Mouse (Mus musculus): ENCODE measurements at regions not wholly inside any gene's neighbourhood (a gene's known extent, or its start where the extent isn't known, plus 50 kb on each side); places are given as distances from the start of the nearest gene placed in this dataset.

DNA sequence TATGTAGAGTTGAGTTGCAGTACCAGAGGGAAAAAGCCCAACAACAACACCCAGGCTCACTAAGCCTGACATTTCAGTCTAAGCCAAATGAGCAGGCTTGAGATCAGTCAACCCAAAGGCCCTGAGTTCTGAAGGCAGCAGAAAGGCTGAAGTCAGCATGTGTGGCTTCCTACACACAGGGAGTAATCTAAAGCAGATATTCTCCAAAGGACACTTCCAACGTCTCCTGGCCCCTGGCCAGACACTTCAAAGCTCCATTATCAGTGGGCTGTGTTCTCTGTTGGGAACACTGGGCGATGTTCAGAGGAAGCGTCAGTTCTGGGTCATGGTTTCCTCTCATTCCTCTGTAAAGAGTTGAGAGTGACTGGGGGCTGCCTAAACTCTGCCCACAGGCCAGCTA is 155.9 kb downstream of the Slc30a10 start:
- DNase-seq (ENCODE audit: low spot score in 2 of 2), result peak; percentile 14 to 21
- intact Hi-C loops (cut with DNase I), result no loop called here

DNA sequence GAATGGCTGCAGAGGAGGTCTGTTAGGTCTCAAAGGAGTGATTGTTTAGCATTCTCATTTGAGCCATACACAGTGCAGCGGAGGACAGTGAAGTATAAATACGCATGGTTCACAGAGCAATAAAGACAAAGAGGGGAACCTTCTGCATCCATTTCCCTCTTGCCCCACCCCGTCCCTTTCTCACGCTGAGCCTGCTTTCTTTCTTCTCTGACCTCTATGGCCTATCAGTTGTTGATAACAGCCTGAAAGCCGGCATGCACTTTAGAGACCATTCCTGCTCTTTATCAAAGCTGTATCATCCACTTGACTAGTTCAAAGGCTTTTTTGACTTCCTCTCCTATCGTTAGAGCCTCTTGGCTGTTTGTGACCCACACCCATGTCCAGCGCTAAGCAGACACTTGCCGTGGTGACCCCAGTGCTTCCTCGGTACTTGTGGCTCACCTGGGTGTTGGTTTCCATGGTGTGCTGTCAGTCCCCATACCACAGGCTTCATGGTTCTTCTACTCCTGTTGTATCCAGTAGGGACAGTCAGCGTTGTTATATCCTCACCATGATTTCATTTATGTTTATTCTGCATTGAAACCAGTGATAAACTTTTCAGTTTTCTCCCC is 161.3 kb downstream of the Slc30a10 start:
- intact Hi-C loops (cut with DNase I), result no loop called here
- no peak for DNase-seq (ENCODE audit: low spot score in 2 of 2)

DNA sequence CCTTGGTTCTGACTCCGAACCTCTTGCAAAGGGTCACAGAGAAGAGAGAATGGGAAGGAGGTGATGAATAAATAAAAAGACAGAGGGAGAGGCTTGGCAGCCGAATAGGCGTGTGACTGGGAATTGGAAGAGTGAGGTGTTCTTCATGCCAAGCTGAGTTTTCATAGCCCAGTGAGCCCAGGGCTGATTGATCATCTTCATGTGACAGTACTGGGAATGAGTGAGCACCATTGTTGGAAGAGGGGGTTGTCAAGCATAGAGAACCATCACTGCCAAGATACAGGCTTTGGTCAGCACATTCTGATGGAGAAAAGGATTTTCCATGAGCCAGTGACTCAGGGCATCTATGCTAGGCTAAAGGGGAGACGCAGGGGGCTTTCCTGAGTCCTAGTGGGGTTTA is 163.0 kb downstream of the Slc30a10 start:
- DNase-seq (ENCODE audit: low spot score in 2 of 2), result no peak
- intact Hi-C loops (cut with DNase I), result no loop called here

DNA sequence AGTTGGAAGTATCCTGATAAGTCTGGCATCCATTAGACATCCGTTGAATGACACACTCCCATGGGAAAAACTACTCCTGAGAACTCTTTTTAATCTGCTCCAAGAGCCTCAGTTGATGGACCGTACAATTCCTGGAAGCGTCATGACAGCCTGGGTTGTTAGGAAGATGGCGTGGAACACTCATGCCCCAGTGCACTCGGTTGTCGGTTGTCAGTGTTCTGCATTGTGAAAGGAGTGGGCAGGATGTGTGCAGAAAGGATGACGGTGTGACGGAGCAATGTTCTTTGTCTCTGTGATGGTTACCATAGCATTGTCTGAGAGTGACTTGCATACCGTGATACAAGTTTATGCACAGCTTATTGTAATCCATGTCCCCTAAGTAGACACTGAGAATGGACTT is 164.4 kb downstream of the Slc30a10 start:
- DNase-seq (ENCODE audit: low spot score in 2 of 2), result no peak
- intact Hi-C loops (cut with DNase I), result no loop called here

DNA sequence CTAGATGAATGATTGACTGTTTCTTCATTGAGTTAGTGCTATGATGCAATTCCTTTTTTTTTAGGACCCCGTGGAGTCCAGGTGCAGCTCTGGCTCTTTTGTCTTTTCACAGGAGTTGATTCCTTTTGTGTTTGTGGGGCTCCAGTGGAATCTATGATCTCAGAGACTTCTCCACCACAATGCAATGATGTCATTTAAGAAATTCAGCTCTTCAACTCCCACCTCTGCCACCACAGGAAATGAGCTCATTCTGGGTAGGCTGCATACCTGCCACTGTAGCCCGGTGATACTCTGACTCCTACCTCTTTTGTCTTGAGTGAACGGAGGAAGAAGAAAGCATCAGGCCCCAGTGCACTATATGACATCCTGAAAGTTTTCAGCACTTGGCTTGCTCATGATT is 173.8 kb downstream of the Slc30a10 start:
- DNase-seq (ENCODE audit: low spot score in 2 of 2), result no peak
- intact Hi-C loops (cut with DNase I), result no loop called here

DNA sequence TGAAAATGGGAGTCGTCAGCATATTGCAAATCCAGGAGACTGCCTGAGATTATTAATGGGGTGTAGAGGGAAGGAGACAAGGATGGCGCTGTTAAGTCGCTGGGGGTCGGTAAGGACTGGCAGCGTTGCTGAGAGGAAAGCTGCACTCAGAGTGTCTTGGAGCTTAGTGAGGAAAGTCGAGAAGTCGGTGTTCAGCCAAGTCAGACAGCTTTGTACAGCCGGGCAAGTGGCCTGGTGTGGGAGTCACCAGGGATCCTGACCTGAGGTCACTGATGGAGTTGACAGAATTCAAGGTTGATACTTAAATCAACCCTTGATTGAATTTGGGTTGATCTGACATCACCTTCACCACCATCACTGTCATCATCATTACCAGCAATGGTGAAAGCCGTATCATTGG is 175.3 kb downstream of the Slc30a10 start:
- intact Hi-C loops (cut with DNase I), result no loop called here
- no peak for DNase-seq (ENCODE audit: low spot score in 2 of 2)

DNA sequence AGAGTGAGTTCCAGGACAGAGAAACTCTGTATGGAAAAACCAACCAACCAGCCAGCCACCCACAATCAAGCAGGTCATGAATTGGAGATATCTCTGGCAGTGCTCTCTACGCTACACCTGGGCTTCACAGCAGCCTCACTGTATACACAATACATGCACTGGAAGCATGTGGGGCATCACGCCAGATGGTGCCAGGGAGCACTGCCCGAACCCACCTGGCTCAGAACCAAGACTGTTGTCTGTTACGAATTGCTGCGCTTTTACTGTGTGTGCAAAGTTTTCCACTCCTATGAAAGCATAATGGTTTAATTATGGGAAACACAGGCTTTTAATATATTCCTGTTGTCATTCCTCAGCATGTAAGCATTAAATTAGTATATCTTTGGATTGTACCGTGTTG is 184.0 kb downstream of the Slc30a10 start:
- DNase-seq (ENCODE audit: low spot score in 2 of 2), result no peak
- intact Hi-C loops (cut with DNase I), result no loop called here

DNA sequence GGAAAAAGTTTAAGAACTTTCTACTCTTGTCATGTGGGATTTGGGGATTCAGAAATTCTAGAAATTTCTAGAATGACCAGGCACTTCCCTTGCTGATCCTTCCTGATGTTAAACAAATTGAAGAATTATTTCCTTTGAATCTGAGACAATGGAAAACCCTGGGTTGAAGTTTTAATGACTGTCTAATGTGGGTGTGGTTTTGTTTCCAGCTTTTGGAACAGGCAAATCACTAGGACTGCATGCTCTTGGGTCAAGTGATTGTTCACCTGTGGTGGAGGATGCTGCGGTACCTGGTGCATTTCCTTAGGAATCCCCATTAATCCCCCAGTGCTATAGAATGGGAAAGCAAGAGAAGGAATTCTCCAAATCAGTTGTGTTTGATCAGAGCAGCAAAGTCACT is 184.8 kb downstream of the Slc30a10 start:
- DNase-seq (ENCODE audit: low spot score in 2 of 2), result no peak
- intact Hi-C loops (cut with DNase I), result no loop called here

DNA sequence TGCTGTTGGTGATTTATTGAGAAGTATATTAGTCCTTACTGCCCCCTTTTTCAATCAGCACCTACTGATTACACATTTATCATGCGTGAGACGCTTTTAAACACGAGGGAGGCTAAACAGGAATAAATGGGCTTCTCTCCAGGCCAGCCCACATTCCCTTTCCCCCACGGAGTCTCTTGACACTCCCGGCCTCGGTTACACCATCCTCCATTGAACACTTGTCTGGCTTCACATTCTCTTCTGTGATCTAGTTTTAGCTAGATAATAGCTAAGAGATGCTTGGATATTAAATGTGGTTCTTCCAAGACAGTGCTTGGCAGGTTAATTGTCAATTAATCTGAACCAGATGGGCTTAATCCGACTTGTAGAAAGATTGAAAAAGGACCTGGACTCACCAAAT is 189.4 kb downstream of the Slc30a10 start:
- no peak for DNase-seq (ENCODE audit: low spot score in 2 of 2)
- intact Hi-C loops (cut with DNase I), result no loop called here

DNA sequence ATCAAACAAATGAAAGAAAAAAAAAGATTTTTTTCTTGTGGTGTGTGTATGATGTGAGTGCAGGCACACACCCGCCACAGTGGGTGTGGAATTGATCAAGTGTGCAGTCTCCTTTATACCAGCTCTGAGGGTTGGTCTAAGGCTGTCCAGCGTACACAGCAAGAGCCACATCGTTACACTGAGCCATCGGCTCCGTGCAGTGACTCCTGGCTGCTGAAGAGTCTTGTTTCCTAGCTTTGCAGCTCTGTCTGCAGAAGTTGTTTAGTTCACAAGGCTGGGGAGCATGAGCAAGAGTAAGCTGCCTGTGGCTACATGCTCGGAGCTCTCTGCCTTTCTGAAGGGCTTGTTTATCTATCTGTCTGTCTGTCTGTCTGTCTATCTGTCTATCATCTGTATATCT is 193.5 kb downstream of the Slc30a10 start:
- intact Hi-C loops (cut with DNase I), result no loop called here
- DNase-seq (ENCODE audit: low spot score in 2 of 2), result no peak

DNA sequence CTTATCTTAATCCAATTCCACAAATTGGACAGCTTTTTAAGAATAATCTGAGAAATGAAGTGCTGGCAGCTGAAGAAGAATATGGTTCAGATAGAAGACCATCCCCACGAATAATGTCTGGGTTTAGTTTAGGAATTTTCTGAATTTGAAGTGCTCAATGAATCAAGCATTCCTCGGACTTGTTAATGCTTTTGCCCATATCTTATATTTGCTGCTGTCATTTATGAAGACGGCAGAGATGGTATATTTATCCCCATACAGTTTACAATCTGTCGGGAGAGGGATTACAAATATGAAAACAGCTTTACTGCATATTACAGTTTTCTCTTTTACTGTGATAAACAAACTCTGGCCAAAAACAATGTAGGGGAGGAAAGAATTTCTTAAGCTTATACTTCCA is 194.3 kb downstream of the Slc30a10 start:
- no peak for DNase-seq (ENCODE audit: low spot score in 2 of 2)
- intact Hi-C loops (cut with DNase I), result no loop called here

DNA sequence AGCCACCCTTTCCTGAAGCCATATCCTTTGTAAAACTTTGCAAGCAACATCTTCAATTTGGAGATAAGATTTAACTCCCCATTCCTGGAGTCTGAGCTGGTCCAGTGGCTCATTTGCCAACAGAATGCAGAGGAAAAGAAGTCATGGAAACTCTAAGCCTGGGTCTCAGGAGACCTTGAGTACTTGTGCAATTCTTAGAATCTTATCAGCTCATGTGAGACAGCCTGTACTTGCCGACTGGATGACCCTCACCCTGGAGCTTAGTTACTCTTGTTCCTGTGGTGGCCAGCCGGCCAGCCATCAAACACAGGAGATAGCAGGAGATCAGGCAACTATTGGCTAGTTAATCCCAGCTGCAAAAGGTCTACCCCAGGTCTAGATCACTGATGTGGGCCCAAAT is 196.3 kb downstream of the Slc30a10 start:
- intact Hi-C loops (cut with DNase I), result no loop called here

DNA sequence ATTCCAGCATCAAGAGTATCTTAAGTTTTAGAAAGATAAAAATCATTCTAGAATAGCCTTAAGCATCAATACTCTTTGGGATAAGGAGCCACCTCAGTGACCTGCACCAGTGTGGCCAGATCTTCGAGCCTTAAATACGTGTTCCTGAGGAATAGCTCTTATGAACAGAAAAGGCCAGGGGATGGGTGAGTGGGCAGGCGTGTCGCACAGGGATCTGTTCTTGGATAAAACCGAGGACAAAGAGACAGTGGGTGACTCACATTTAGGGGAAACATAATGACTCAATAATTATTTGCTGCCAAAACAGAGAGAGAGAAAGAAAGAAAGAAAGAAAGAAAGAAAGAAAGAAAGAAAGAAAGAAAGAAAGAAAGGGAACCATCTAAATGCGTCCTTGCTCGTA is 200.4 kb downstream of the Slc30a10 start:
- intact Hi-C loops (cut with DNase I), result no loop called here
- DNase-seq (ENCODE audit: low spot score in 2 of 2), result no peak

More for the DNA sequence above, 196.3 kb downstream of the Slc30a10 start:
- no peak for DNase-seq (ENCODE audit: low spot score in 2 of 2)

DNA sequence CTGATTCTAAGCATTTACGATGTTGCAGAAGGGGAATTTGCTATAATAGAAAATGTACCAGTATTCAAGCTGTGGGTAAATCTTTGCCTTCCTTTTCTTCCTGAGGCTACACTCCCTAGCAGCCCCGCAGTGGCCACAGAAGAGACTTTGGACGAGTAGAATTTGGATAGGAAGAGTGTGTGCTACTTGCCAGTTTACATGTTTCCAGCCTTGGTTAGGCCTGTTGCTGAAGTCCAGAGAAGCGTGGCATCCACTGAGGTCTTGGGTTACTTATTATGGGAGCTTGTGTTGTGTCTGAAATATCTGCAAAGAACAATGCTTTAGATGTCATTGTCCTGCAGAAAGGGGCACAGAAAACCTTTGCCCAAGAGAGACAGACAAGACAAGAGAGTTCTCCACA is 200.8 kb downstream of the Slc30a10 start:
- DNase-seq (ENCODE audit: low spot score in 2 of 2), result no peak
- intact Hi-C loops (cut with DNase I), result no loop called here

DNA sequence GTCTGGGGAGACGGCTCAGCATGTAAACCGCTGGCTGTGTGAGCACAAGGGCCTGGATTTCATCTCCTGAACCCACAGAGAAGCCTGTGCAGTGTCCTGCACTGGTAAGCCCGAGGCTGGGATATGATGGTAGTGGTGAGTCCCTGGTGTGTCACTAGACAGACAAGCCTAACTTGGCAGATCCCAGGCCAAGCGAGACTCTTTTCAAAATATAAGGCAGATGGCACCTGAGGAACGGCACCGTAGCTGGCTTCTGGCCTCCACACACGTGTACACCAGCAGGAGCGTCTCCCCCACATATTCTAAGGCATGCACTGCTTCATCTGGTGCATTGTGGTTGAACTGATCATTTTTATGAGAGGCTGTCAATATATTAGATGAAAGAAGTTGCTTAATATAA is 202.6 kb downstream of the Slc30a10 start:
- intact Hi-C loops (cut with DNase I), result no loop called here
- DNase-seq (ENCODE audit: low spot score in 2 of 2), result no peak

DNA sequence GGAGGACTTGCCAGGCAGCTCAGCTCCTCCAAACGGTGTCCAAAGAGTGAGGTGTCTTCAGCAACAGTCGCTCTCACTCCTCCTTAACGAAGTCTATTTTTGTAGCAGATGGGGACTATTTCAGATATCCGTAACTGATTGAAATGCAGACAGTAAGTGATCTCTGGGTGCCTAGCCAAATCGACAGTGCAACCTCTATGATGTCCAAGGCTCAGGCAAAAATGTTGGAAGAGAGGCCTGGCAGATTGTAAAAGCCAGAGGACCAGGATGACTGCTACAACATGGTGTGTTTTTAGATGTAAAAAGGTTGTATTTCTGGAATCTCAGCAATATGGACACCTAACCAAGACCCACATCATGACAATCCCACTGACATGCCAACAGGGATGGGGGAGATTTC is 204.8 kb downstream of the Slc30a10 start:
- intact Hi-C loops (cut with DNase I), result no loop called here
- no peak for DNase-seq (ENCODE audit: low spot score in 2 of 2)

DNA sequence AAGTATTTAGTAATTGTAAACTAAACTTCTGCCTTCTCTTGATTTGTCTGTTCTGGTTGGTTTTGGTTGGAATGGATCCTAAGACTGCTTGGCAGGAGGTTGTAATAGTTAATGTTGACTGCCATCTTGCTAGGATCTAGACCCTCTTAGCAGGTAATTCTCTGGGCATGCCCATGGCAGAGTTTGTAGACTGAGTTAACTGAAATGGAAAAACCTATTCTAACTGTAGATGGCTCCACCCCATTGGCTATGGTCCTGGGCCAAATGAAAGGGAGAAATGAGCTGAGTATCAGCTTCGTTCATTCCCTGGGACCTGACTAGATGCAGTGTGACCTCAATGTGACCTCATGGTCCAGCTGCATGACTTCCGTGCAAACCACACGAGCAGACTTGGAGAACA is 207.7 kb downstream of the Slc30a10 start:
- no peak for DNase-seq (ENCODE audit: low spot score in 2 of 2)
- intact Hi-C loops (cut with DNase I), result no loop called here

DNA sequence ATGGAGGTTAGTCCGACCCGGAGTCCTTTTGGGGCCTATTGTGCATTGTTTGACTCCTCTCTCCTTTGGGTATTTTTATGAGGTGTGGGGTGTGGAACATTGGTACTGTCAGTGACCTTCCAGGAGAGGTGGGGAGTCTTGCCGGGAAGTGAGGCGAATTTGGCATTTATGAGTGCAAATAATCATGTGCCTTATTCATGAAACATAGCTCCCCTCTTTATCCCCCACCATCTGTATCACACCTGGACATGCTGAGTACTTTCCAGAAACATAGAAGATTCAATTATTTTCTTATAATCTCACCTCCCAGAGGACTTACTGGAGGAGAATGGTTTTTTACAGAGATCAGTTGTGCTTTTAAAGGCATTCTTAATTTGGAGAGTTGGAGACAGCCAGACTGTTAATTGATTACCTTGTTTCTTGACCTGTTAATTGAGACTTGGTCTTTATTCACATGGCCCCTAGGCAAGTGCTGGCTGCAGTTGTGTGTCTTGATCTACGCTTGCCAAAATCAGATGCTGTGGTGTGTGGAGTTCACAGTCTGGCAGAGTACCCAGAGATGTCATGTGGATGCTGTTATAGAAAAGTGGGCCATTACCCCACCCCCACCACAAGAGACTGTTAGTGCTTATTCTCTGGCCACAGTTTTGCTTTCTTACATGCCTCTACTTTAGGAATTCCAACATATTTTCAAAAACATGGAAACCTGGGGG is 215.5 kb downstream of the Slc30a10 start:
- intact Hi-C loops (cut with DNase I), result no loop called here
- DNase-seq (ENCODE audit: low spot score in 2 of 2), result peak in 1 of 2 experiments; percentile 5

DNA sequence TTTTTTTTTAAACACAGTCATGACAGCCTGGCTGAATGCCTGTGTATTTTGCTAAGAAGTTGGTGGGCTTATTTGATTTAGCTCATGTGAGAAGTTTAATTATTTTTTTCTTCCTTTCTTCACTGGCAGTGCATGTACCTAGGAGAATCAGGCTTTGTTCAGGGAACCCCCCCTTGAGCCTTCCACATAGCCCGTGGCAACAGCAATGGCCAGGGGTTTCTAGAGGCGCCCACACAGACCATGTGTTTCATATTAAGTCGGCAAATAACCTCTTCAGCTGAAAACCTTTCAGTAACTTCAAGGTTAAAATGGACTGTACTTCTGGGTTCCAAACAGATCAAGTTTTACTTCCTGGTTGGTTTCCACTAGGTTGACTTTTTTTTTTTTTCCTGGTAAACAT is 218.3 kb downstream of the Slc30a10 start:
- DNase-seq (ENCODE audit: low spot score in 2 of 2), result no peak
- intact Hi-C loops (cut with DNase I), result no loop called here

DNA sequence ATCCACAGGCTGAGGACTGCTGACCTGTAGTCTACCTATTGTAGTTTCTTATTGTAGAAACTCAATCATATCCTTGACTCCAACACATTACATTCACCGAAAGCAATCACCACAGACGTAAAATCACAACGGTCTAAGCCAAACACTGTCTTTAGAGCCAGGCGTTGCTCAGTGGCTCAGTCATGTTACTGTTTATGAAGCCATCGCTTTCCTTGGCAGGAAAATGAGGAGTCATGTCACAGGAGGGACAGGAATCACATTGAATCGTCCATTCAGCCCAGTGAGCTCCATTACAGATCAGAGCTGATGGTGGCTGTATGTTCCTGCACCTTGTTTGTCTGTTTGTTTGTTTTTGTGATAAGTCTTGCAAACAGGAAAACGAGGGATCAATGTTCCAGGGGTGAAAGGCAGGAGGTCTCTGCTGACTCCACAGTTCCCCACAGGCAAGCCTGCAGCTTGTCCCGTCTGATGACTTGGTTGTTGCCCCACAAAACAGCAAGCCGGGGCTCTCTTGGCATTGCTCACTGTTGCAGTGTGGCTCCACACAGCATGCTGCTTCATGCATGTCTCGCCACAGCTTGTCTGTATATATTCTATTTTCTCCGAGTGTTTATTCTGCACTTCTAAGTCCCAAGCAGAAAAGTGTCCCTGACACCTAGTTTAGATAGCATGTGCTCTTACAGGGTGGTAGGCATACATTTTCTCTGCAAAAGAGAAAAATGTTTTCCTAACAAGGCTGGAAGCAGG is 221.2 kb downstream of the Slc30a10 start:
- intact Hi-C loops (cut with DNase I), result loop anchor here (5.0 kb wide), 1 partner anchor 129 kb away; no protein-coding TSS in a partner anchor
- DNase-seq (ENCODE audit: low spot score in 2 of 2), result no peak
